Mouse (Mus musculus) heart, embryonic 15.5 days (tissue): ENCODE measurements around the gene Tbk1. TPM values are rescaled to one million over a fixed set of nuclear protein-coding genes. Genes with fewer than 3 reads are reported as not detected.

Source experiments
- ATAC-seq: fragments of 200-750 bp; cut with Nextera tagmentation; replicated peaks from 2 replicates; pipeline ENCODE4 v1.8.0; 2017; ENCODE audit warnings: low read depth, moderate TSS enrichment; ENCODE audit not compliant: insufficient number of reproducible peaks, insufficient read depth, low FRiP score
- H3K27ac ChIP-seq: fragments of 300-500 bp; sonication (generic); 2 replicates; pipeline ENCODE4 v1.5.1; 2015; ENCODE audit warnings: mild to moderate bottlenecking, inconsistent platforms
- H3K27me3 ChIP-seq: fragments of 300-500 bp; sonication (generic); 2 replicates; pipeline ENCODE4 v1.6.1; 2015; ENCODE audit warnings: inconsistent platforms
- H3K36me3 ChIP-seq: fragments of 300-500 bp; sonication (generic); 2 replicates; pipeline ENCODE4 v1.6.1; 2015; ENCODE audit warnings: mild to moderate bottlenecking, inconsistent platforms
- H3K4me1 ChIP-seq: fragments of 300-500 bp; sonication (generic); replicated peaks from 2 replicates; pipeline ENCODE4 v1.6.1; 2015; ENCODE audit warnings: inconsistent platforms
- H3K4me2 ChIP-seq: fragments of 300-500 bp; sonication (generic); 2 replicates; pipeline ENCODE4 v1.6.1; 2015; ENCODE audit warnings: inconsistent platforms, mild to moderate bottlenecking, moderate library complexity
- H3K4me3 ChIP-seq: fragments of 300-500 bp; sonication (generic); 2 replicates; pipeline ENCODE4 v1.5.1; 2015; ENCODE audit warnings: mild to moderate bottlenecking, inconsistent platforms
- H3K9ac ChIP-seq: fragments of 300-500 bp; sonication (generic); 2 replicates; pipeline ENCODE4 v1.6.1; 2015; ENCODE audit warnings: mild to moderate bottlenecking, inconsistent platforms
- H3K9me3 ChIP-seq: fragments of 300-500 bp; sonication (generic); replicated peaks from 2 replicates; pipeline ENCODE4 v1.6.1; 2016; ENCODE audit warnings: inconsistent platforms
- WGBS: fragments of 180-500 bp; shearing (Covaris S2); methylation state at CpG from one replicate; pipeline ENCODE4 v1.1.7; 2015; ENCODE audit warnings: mixed read lengths; 5-methylcytosine and 5-hydroxymethylcytosine counted together
- polyA plus RNA-seq: library from polyadenylated mRNA; unstranded; fragments of >200 nt; fragmentation: Nextera tagmentation; extraction: Ambion mirVana; gene quantifications from 2 replicates; pipeline ENCODE4 v1.2.1, GENCODE M21; 2015

Tbk1 gene
- polyA plus RNA-seq, 1 experiment from 2014 or later = 22.0 TPM

DNA sequence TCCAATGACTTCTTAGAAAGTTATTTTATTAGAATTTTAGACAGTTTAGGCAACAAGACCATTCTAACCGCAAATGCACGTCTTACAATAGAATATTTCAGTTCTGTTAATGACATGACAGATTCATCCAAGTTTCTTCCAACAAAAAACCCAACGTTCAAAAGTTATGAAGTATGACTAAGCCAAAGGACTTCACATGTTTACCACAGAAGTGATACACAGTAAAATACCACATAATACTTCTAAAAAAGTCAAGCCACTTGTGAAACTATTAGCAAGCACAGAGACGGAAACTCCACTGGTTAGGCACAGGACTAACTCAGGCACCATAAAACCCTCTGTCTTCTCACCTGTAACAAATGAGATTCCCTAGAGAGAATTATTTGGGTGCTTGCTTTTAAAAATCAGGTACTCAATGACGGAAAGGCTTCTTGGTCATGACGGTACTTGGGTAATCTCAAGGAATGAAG, 819 bp upstream of the Tbk1 start:
- Histone ChIP-seq H3K27me3 (no peaks in the 10 kb centered on the region), H3K36me3 (peaks cover 26% of the 10 kb centered on the region), H3K4me2 (peak overlapping the region; percentile 64), H3K9ac (peak overlapping the region; percentile 88), H3K9me3 (no peaks in the 10 kb centered on the region), H3K4me3 (peak overlapping the region; percentile 84), H3K4me1 (peaks cover 12% of the 10 kb centered on the region), H3K27ac (peak overlapping the region; percentile 87; the same call in 1 of the 2 replicates)
- ATAC-seq = no peak
- WGBS = 60% methylated on average over 6 of the region's 6 CpGs

- H3K4me1 ChIP-seq = peaks cover 12% of the 10 kb centered on the region
- H3K9me3 ChIP-seq = no peaks in the 10 kb centered on the region
- H3K27me3 ChIP-seq = no peaks in the 10 kb centered on the region
- ATAC-seq = peak; percentile 76
- H3K4me3 ChIP-seq = peak overlapping the region; percentile 84
- H3K9ac ChIP-seq = peak overlapping the region; percentile 88
- WGBS = 2% methylated on average over 46 of the region's 48 CpGs
- peak overlapping the region; percentile 64 for H3K4me2 ChIP-seq
- H3K36me3 ChIP-seq = peaks cover 26% of the 10 kb centered on the region
- H3K27ac ChIP-seq = peak overlapping the region; percentile 87
Observed at GRCm38 (mm10) chr10:121585791-121586642, 570 bp downstream of the Tbk1 start.

DNA sequence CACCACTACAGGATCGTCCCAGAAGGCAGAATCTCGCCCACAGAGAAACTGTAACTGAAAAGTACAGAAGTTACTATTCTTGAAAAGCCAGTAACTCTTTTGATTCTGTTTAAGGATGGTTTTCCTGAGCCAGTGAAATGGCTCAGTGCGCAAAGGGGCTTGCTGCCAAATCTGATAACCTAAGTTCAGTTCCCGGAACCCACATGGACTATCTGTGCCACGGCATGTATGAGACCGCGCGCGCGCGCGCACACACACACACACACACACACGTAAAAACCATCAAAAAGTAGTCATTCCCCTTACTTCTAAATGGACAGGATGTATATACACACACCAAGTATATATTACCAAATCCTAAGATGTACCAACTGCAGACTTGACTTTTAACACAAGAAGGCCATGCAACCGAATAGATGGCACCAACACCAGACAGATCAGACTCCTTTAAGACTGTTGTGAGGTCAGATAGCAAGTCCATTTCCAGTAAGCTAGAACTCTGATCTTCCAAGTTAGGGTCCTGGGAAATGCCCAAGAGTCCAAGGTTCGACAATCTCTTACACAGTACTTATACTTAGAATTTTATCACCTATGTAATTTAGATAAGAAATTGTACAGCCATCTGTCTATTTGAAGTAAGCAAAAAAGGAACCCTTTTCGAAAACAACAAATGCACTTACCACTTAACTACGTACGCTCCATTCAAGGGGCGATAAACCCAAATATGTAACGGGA, 1.4 kb downstream of the Tbk1 start:
- Histone ChIP-seq H3K27me3 (no peaks in the 10 kb centered on the region), H3K27ac (peak overlapping the region; percentile 87; the same call in 1 of the 2 replicates), H3K4me2 (peak overlapping the region; percentile 64), H3K9me3 (no peaks in the 10 kb centered on the region), H3K4me1 (peaks cover 12% of the 10 kb centered on the region), H3K36me3 (peaks cover 33% of the 10 kb centered on the region), H3K9ac (peak overlapping the region; percentile 88; the same call in 1 of the 2 replicates), H3K4me3 (peak overlapping the region; percentile 84)
- ATAC-seq = no peak
- WGBS = 76% methylated on average over 20 of the region's 20 CpGs

DNA sequence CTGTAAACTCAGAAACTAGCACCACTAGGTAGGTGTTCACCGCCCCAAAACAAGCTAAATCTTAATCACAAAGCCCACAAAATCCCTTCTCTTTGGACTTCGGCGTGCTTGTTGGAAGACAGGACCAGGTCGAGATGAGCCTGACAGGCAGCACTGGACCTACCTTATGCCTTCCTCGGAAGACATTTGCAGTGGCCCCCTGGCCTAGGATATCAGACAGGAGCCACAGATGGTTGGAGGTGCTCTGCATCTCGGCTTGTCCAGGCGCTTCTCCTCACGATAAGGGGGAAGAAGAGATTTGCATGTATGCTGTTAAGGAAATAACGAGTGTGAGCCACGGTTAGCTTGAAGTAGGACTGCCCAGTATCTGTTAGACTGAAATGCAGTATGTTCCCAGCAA, 2.6 kb downstream of the Tbk1 start:
- Histone ChIP-seq H3K4me1 (peaks cover 12% of the 10 kb centered on the region), H3K27ac (no peak overlapping the region), H3K4me3 (no peak overlapping the region), H3K36me3 (peaks cover 35% of the 10 kb centered on the region), H3K4me2 (no peak overlapping the region), H3K9me3 (no peaks in the 10 kb centered on the region), H3K9ac (no peak overlapping the region), H3K27me3 (no peaks in the 10 kb centered on the region)
- WGBS = 91% methylated on average over 10 of the region's 10 CpGs
- ATAC-seq = no peak

DNA sequence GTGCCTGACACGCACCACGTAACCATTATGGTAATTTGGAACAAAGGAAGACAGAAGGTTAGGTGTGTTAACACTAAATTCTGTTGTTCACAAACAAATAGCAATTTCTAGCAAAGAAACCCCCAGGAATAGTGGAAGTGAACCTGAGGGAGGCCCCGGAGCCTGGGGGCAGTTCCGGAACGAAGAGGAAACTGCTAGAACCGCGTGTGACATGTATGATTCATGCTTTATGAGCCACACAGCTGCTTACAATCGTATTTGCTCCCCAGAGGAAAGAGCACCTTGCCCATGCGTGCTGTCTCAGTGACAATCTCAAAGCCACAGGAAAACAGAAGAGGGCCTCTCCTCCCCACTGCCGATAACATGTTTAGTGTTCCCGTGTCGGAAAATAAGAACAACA, 3.6 kb downstream of the Tbk1 start:
- 88% methylated on average over 12 of the region's 12 CpGs for WGBS
- Histone ChIP-seq H3K9me3 (no peaks in the 10 kb centered on the region), H3K9ac (no peak overlapping the region), H3K27ac (no peak overlapping the region), H3K4me1 (peaks cover 12% of the 10 kb centered on the region), H3K4me3 (no peak overlapping the region), H3K4me2 (no peak overlapping the region), H3K27me3 (no peaks in the 10 kb centered on the region), H3K36me3 (peaks cover 40% of the 10 kb centered on the region)
- ATAC-seq = no peak

DNA sequence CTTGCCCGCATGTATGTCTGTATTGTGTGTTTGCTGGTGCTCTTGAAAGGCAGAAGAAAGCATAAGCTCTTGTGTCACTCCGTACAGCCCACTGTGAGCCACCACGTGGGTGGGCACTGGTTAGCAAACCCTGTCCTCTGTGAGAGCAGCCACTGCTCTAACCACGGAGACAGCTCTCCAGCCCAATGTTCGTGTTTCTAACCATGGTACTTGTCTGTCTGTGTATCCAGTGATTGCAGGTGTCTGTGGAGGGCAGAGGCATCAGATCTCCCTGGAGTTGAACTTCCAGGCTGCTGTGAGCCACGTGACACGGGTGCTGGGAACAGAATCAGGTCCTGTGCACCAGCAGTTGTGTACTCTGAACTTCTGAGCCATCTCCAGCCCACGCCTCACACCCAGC, 4.3 kb downstream of the Tbk1 start:
- Histone ChIP-seq H3K9me3 (no peaks in the 10 kb centered on the region), H3K9ac (no peak overlapping the region), H3K4me3 (no peak overlapping the region), H3K4me1 (peaks cover 10% of the 10 kb centered on the region), H3K27ac (no peak overlapping the region), H3K4me2 (no peak overlapping the region), H3K36me3 (peaks cover 40% of the 10 kb centered on the region), H3K27me3 (no peaks in the 10 kb centered on the region)
- no peak for ATAC-seq
- WGBS = 94% methylated on average over 8 of the region's 8 CpGs

GRCm38 (mm10) chr10:121581405-121581804, 5.2 kb downstream of the Tbk1 start:
- H3K9ac ChIP-seq = no peak overlapping the region
- H3K36me3 ChIP-seq = peaks cover 40% of the 10 kb centered on the region
- H3K27ac ChIP-seq = no peak overlapping the region
- H3K9me3 ChIP-seq = no peaks in the 10 kb centered on the region
- 79% methylated on average over 6 of the region's 6 CpGs for WGBS
- no peak overlapping the region for H3K4me3 ChIP-seq
- no peaks in the 10 kb centered on the region for H3K27me3 ChIP-seq
- no peak for ATAC-seq
- H3K4me1 ChIP-seq = peaks cover 10% of the 10 kb centered on the region
- H3K4me2 ChIP-seq = no peak overlapping the region

DNA sequence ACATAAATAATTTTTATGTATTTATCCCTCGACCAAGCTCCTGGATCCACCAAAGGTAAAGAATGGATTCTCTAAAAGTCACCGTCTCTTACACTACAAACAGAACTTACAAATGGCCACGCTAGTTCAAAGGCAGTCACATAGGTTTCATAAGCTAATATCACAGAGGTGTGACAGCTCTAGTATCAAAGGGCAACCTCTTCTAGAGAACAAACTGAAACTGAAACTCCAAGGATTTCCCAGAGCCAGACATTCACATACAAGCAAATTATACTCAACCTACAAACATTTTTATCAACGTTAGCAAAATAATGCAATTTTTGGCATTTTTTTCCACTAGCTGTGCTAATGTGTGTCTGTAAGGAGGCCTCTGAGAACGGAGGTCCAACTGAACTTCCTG, 6.2 kb downstream of the Tbk1 start:
- no peak for ATAC-seq
- Histone ChIP-seq H3K36me3 (peaks cover 50% of the 10 kb centered on the region), H3K4me2 (no peak overlapping the region), H3K9ac (no peak overlapping the region), H3K27me3 (no peaks in the 10 kb centered on the region), H3K4me1 (peaks cover 5% of the 10 kb centered on the region), H3K27ac (no peak overlapping the region), H3K4me3 (no peak overlapping the region), H3K9me3 (no peaks in the 10 kb centered on the region)
- WGBS = 96% methylated on average over 5 of the region's 5 CpGs

- Histone ChIP-seq H3K36me3 (peaks cover 47% of the 10 kb centered on the region), H3K4me2 (no peak overlapping the region)
Observed at GRCm38 (mm10) chr10:121576372-121576771, 10.2 kb downstream of the Tbk1 start.

GRCm38 (mm10) chr10:121571511-121572147, 15.0 kb downstream of the Tbk1 start:
- no peak overlapping the region for H3K4me3 ChIP-seq
- peaks cover 13% of the 10 kb centered on the region for H3K4me1 ChIP-seq
- no peaks in the 10 kb centered on the region for H3K9me3 ChIP-seq
- H3K27ac ChIP-seq = no peak overlapping the region
- no peak for ATAC-seq
- no peaks in the 10 kb centered on the region for H3K27me3 ChIP-seq
- WGBS = 96% methylated on average over 22 of the region's 22 CpGs
- H3K4me2 ChIP-seq = no peak overlapping the region
- H3K36me3 ChIP-seq = peaks cover 55% of the 10 kb centered on the region
- H3K9ac ChIP-seq = no peak overlapping the region

More at GRCm38 (mm10) chr10:121576372-121576771, 10.2 kb downstream of the Tbk1 start:
- H3K27ac ChIP-seq = no peak overlapping the region
- H3K4me1 ChIP-seq = no peaks in the 10 kb centered on the region
- 80% methylated on average over 9 of the region's 9 CpGs for WGBS
- H3K9me3 ChIP-seq = no peaks in the 10 kb centered on the region
- no peak overlapping the region for H3K4me3 ChIP-seq
- H3K9ac ChIP-seq = no peak overlapping the region
- no peaks in the 10 kb centered on the region for H3K27me3 ChIP-seq
- ATAC-seq = no peak

GRCm38 (mm10) chr10:121571031-121571430, 15.6 kb downstream of the Tbk1 start:
- no peak for ATAC-seq
- Histone ChIP-seq H3K9me3 (no peaks in the 10 kb centered on the region), H3K27ac (no peak overlapping the region), H3K4me1 (peaks cover 13% of the 10 kb centered on the region), H3K36me3 (peaks cover 52% of the 10 kb centered on the region), H3K27me3 (no peaks in the 10 kb centered on the region), H3K4me3 (no peak overlapping the region), H3K9ac (no peak overlapping the region), H3K4me2 (no peak overlapping the region)
- whole genome bisulfite sequencing = 90% methylated on average over 3 of the region's 3 CpGs
